Mouse (Mus musculus): ENCODE measurements around the gene Kat2a. TPM values are rescaled to one million over a fixed set of nuclear protein-coding genes. Genes with fewer than 3 reads are reported as not detected.

Gene Kat2a
- total RNA-seq, 2 experiments from 2014 or later, result 10.4 to 10.9 TPM

- intact Hi-C loops (cut with DNase I), result no loop called here
These were observed 25.0 kb upstream of the Kat2a start for GRCm38 (mm10) chr11:100737105-100737733.

GRCm38 (mm10) chr11:100736746-100737080, 24.4 kb upstream of the Kat2a start:
- intact Hi-C loops (cut with DNase I), result no loop called here
- DNase-seq, result no peak

More at GRCm38 (mm10) chr11:100737105-100737733, 25.0 kb upstream of the Kat2a start:
- no peak for DNase-seq

- DNase-seq, result no peak
- intact Hi-C loops (cut with DNase I), result no loop called here
These were observed 23.9 kb upstream of the Kat2a start for GRCm38 (mm10) chr11:100735954-100736745.

GRCm38 (mm10) chr11:100735134-100735865, 23.0 kb upstream of the Kat2a start:
- intact Hi-C loops (cut with DNase I), result no loop called here
- no peak for DNase-seq

GRCm38 (mm10) chr11:100730477-100731205, 18.4 kb upstream of the Kat2a start:
- DNase-seq, result no peak
- intact Hi-C loops (cut with DNase I), result no loop called here

GRCm38 (mm10) chr11:100729976-100730375, 17.7 kb upstream of the Kat2a start:
- no peak for DNase-seq
- intact Hi-C loops (cut with DNase I), result no loop called here

- intact Hi-C loops (cut with DNase I), result no loop called here
- no peak for DNase-seq
These were observed 16.3 kb upstream of the Kat2a start for GRCm38 (mm10) chr11:100728601-100729000.

GRCm38 (mm10) chr11:100727201-100727600, 14.9 kb upstream of the Kat2a start:
- intact Hi-C loops (cut with DNase I), result no loop called here

GRCm38 (mm10) chr11:100724919-100725512, 12.8 kb upstream of the Kat2a start:
- intact Hi-C loops (cut with DNase I), result no loop called here
- DNase-seq, result no peak

More at GRCm38 (mm10) chr11:100727201-100727600, 14.9 kb upstream of the Kat2a start:
- no peak for DNase-seq

GRCm38 (mm10) chr11:100722493-100723028, 10.3 kb upstream of the Kat2a start:
- DNase-seq, result no peak
- intact Hi-C loops (cut with DNase I), result no loop called here

GRCm38 (mm10) chr11:100721776-100722492, 9.7 kb upstream of the Kat2a start:
- DNase-seq, result no peak
- intact Hi-C loops (cut with DNase I), result no loop called here

- DNase-seq, result no peak
- intact Hi-C loops (cut with DNase I), result no loop called here
These were observed 9.0 kb upstream of the Kat2a start for GRCm38 (mm10) chr11:100721254-100721653.

GRCm38 (mm10) chr11:100720345-100720744, 8.1 kb upstream of the Kat2a start:
- intact Hi-C loops (cut with DNase I), result no loop called here
- no peak for DNase-seq

GRCm38 (mm10) chr11:100719893-100720292, 7.6 kb upstream of the Kat2a start:
- intact Hi-C loops (cut with DNase I), result loop anchor here (10.0 kb wide), 1 partner anchor 235 kb away; no protein-coding TSS in a partner anchor
- DNase-seq, result no peak

GRCm38 (mm10) chr11:100719312-100719711, 7.0 kb upstream of the Kat2a start:
- intact Hi-C loops (cut with DNase I), result loop anchor here (10.0 kb wide), 1 partner anchor 235 kb away; no protein-coding TSS in a partner anchor

GRCm38 (mm10) chr11:100718866-100719265, 6.6 kb upstream of the Kat2a start:
- DNase-seq, result no peak
- intact Hi-C loops (cut with DNase I), result loop anchor here (10.0 kb wide), 1 partner anchor 236 kb away; no protein-coding TSS in a partner anchor

More at GRCm38 (mm10) chr11:100719312-100719711, 7.0 kb upstream of the Kat2a start:
- no peak for DNase-seq

GRCm38 (mm10) chr11:100718462-100718861, 6.2 kb upstream of the Kat2a start:
- no peak for DNase-seq
- intact Hi-C loops (cut with DNase I), result loop anchor here (10.0 kb wide), 1 partner anchor 236 kb away; no protein-coding TSS in a partner anchor

- intact Hi-C loops (cut with DNase I), result loop anchor here (10.0 kb wide), 1 partner anchor 238 kb away; no protein-coding TSS in a partner anchor
- no peak for DNase-seq
These were observed 4.4 kb upstream of the Kat2a start for GRCm38 (mm10) chr11:100716649-100717048.

- intact Hi-C loops (cut with DNase I), result loop anchor here (2.0 to 10.0 kb wide), 2 partner anchors 46 to 240 kb away; no protein-coding TSS in a partner anchor
- DNase-seq, result no peak
These were observed 2.7 kb upstream of the Kat2a start for GRCm38 (mm10) chr11:100714948-100715347.

Measured in gastrocnemius, postnatal 36 days (tissue).